Mouse (Mus musculus): Measurements from ENCODE around the gene Pogz. TPM values are rescaled to one million over a fixed set of nuclear protein-coding genes. Genes with fewer than 3 reads are reported as not detected.
A peak's percentile ranks its signal among the peaks of the same experiment; 100 is the strongest.

The Pogz gene
- 4.9 and 7.7 TPM in 2 replicates for polyA plus RNA-seq (2012; ENCODE audit: insufficient read depth, insufficient read length, missing spikeins)

- peak within 1 kb of the TSS; percentile 87 for H3K4me3 ChIP-seq (ENCODE audit: insufficient read depth, low read depth, low read length)
- H3K27ac ChIP-seq (replicated peaks; ENCODE audit: low read depth, low read length): peak within 1 kb of the TSS; percentile 87
- H3K4me1 ChIP-seq (ENCODE audit: control insufficient read depth, insufficient read depth, insufficient read length, low read length): no peaks in the 10 kb centered on the region
Observed at GRCm38 (mm10) chr3:94837183-94837890, at the start of gene Pogz. Gene Pogz, plus strand, starts transcription at chr3:94837567.

- no peak overlapping the region for H3K4me3 ChIP-seq (ENCODE audit: insufficient read depth, low read depth, low read length)
- no peak overlapping the region for H3K27ac ChIP-seq (replicated peaks; ENCODE audit: low read depth, low read length)
Observed at GRCm38 (mm10) chr3:94789071-94789470, 48.3 kb upstream of the Pogz start.

GRCm38 (mm10) chr3:94789516-94789915 is 47.9 kb upstream of the Pogz start:
- no peak overlapping the region for H3K4me3 ChIP-seq (ENCODE audit: insufficient read depth, low read depth, low read length)
- H3K27ac ChIP-seq (replicated peaks; ENCODE audit: low read depth, low read length): no peak overlapping the region
- peaks cover 3% of the 10 kb centered on the region; the same call in 1 of the 2 replicates for H3K4me1 ChIP-seq (ENCODE audit: control insufficient read depth, insufficient read depth, insufficient read length, low read length)

More at GRCm38 (mm10) chr3:94789071-94789470, 48.3 kb upstream of the Pogz start:
- peaks cover 3% of the 10 kb centered on the region; the same call in 1 of the 2 replicates for H3K4me1 ChIP-seq (ENCODE audit: control insufficient read depth, insufficient read depth, insufficient read length, low read length)

- H3K4me1 ChIP-seq (ENCODE audit: control insufficient read depth, insufficient read depth, insufficient read length, low read length): no peaks in the 10 kb centered on the region
- H3K27ac ChIP-seq (replicated peaks; ENCODE audit: low read depth, low read length): no peak overlapping the region
- no peak overlapping the region for H3K4me3 ChIP-seq (ENCODE audit: insufficient read depth, low read depth, low read length)
Observed at GRCm38 (mm10) chr3:94792258-94792657, 45.1 kb upstream of the Pogz start.

- H3K4me1 ChIP-seq (ENCODE audit: control insufficient read depth, insufficient read depth, insufficient read length, low read length): no peaks in the 10 kb centered on the region
- H3K27ac ChIP-seq (replicated peaks; ENCODE audit: low read depth, low read length): no peak overlapping the region
- H3K4me3 ChIP-seq (ENCODE audit: insufficient read depth, low read depth, low read length): no peak overlapping the region
Observed at GRCm38 (mm10) chr3:94793672-94794071, 43.7 kb upstream of the Pogz start.

GRCm38 (mm10) chr3:94794359-94794758 is 43.0 kb upstream of the Pogz start:
- Histone ChIP-seq H3K4me1 (ENCODE audit: control insufficient read depth, insufficient read depth, insufficient read length, low read length) (no peaks in the 10 kb centered on the region), H3K4me3 (ENCODE audit: insufficient read depth, low read depth, low read length) (no peak overlapping the region), H3K27ac (replicated peaks; ENCODE audit: low read depth, low read length) (no peak overlapping the region)

GRCm38 (mm10) chr3:94795596-94796140 is 41.7 kb upstream of the Pogz start:
- Histone ChIP-seq H3K4me3 (ENCODE audit: insufficient read depth, low read depth, low read length) (no peak overlapping the region), H3K4me1 (ENCODE audit: control insufficient read depth, insufficient read depth, insufficient read length, low read length) (no peaks in the 10 kb centered on the region), H3K27ac (replicated peaks; ENCODE audit: low read depth, low read length) (no peak overlapping the region)

- no peak overlapping the region for H3K4me3 ChIP-seq (ENCODE audit: insufficient read depth, low read depth, low read length)
- H3K4me1 ChIP-seq (ENCODE audit: control insufficient read depth, insufficient read depth, insufficient read length, low read length): no peaks in the 10 kb centered on the region
- no peak overlapping the region for H3K27ac ChIP-seq (replicated peaks; ENCODE audit: low read depth, low read length)
Observed at GRCm38 (mm10) chr3:94796181-94796580, 41.2 kb upstream of the Pogz start.

GRCm38 (mm10) chr3:94804146-94804545 is 33.2 kb upstream of the Pogz start:
- Histone ChIP-seq H3K4me3 (ENCODE audit: insufficient read depth, low read depth, low read length) (no peak overlapping the region), H3K4me1 (ENCODE audit: control insufficient read depth, insufficient read depth, insufficient read length, low read length) (no peaks in the 10 kb centered on the region), H3K27ac (replicated peaks; ENCODE audit: low read depth, low read length) (no peak overlapping the region)

- Histone ChIP-seq H3K4me1 (ENCODE audit: control insufficient read depth, insufficient read depth, insufficient read length, low read length) (no peaks in the 10 kb centered on the region), H3K4me3 (ENCODE audit: insufficient read depth, low read depth, low read length) (no peak overlapping the region), H3K27ac (replicated peaks; ENCODE audit: low read depth, low read length) (no peak overlapping the region)
Observed at GRCm38 (mm10) chr3:94804976-94805375, 32.4 kb upstream of the Pogz start.

GRCm38 (mm10) chr3:94808296-94808695 is 29.1 kb upstream of the Pogz start:
- Histone ChIP-seq H3K4me3 (ENCODE audit: insufficient read depth, low read depth, low read length) (no peak overlapping the region), H3K4me1 (ENCODE audit: control insufficient read depth, insufficient read depth, insufficient read length, low read length) (no peaks in the 10 kb centered on the region), H3K27ac (replicated peaks; ENCODE audit: low read depth, low read length) (no peak overlapping the region)

GRCm38 (mm10) chr3:94811628-94812027 is 25.7 kb upstream of the Pogz start:
- Histone ChIP-seq H3K27ac (replicated peaks; ENCODE audit: low read depth, low read length) (no peak overlapping the region), H3K4me1 (ENCODE audit: control insufficient read depth, insufficient read depth, insufficient read length, low read length) (no peaks in the 10 kb centered on the region), H3K4me3 (ENCODE audit: insufficient read depth, low read depth, low read length) (no peak overlapping the region)

GRCm38 (mm10) chr3:94813651-94814050 is 23.7 kb upstream of the Pogz start:
- H3K4me3 ChIP-seq (ENCODE audit: insufficient read depth, low read depth, low read length): no peak overlapping the region
- H3K4me1 ChIP-seq (ENCODE audit: control insufficient read depth, insufficient read depth, insufficient read length, low read length): no peaks in the 10 kb centered on the region
- no peak overlapping the region for H3K27ac ChIP-seq (replicated peaks; ENCODE audit: low read depth, low read length)

- H3K4me3 ChIP-seq (ENCODE audit: insufficient read depth, low read depth, low read length): no peak overlapping the region
- H3K27ac ChIP-seq (replicated peaks; ENCODE audit: low read depth, low read length): no peak overlapping the region
- no peaks in the 10 kb centered on the region for H3K4me1 ChIP-seq (ENCODE audit: control insufficient read depth, insufficient read depth, insufficient read length, low read length)
Observed at GRCm38 (mm10) chr3:94814063-94814462, 23.3 kb upstream of the Pogz start.

GRCm38 (mm10) chr3:94814663-94815062 is 22.7 kb upstream of the Pogz start:
- H3K4me3 ChIP-seq (ENCODE audit: insufficient read depth, low read depth, low read length): no peak overlapping the region
- no peaks in the 10 kb centered on the region for H3K4me1 ChIP-seq (ENCODE audit: control insufficient read depth, insufficient read depth, insufficient read length, low read length)
- H3K27ac ChIP-seq (replicated peaks; ENCODE audit: low read depth, low read length): no peak overlapping the region

- no peak overlapping the region for H3K27ac ChIP-seq (replicated peaks; ENCODE audit: low read depth, low read length)
- no peaks in the 10 kb centered on the region for H3K4me1 ChIP-seq (ENCODE audit: control insufficient read depth, insufficient read depth, insufficient read length, low read length)
- no peak overlapping the region for H3K4me3 ChIP-seq (ENCODE audit: insufficient read depth, low read depth, low read length)
Observed at GRCm38 (mm10) chr3:94815603-94816002, 21.8 kb upstream of the Pogz start.
